In genomic region chr13:63528164-63528675, GRCm38 (mm10) we compare ENCODE assay signal across 8 mouse cellular contexts. TPM values are rescaled to one million over a fixed set of nuclear protein-coding genes. Genes with fewer than 3 reads are reported as not detected.
DNase-seq lines count a peak whose midpoint lies in the region; ATAC-seq lines count a peak whose summit lies in the region.

No protein-coding gene starts in this region.

- peak; percentile 33; the same call in 1 of the 2 replicates for ATAC-seq in kidney, embryonic 16.5 days (ENCODE audit: low FRiP score, low TSS enrichment)
- ATAC-seq in liver, embryonic 11.5 days (replicated peaks; ENCODE audit: low FRiP score), result peak; percentile 78

- peaks cover 78% of the 10 kb centered on the region for H3K36me3 ChIP-seq in kidney, embryonic 16.5 days (ENCODE audit: insufficient read depth, low read length)
- peaks cover 42% of the 10 kb centered on the region for H3K36me3 ChIP-seq in liver, embryonic 11.5 days (ENCODE audit: control insufficient read depth, insufficient read depth, low read length)

- peaks cover 58% of the 10 kb centered on the region for H3K4me1 ChIP-seq in kidney, embryonic 16.5 days (ENCODE audit: insufficient read depth, low read length)
- peaks cover 26% of the 10 kb centered on the region for H3K4me1 ChIP-seq in liver, embryonic 11.5 days (replicated peaks; ENCODE audit: control insufficient read depth, insufficient read depth, low read length)

- H3K4me2 ChIP-seq in kidney, embryonic 16.5 days (replicated peaks; ENCODE audit: low read depth, low read length), result no peak overlapping the region
- H3K4me2 ChIP-seq in liver, embryonic 11.5 days, result peak overlapping the region; percentile 13; the same call in 1 of the 2 replicates

- H3K4me3 ChIP-seq in kidney, embryonic 16.5 days (ENCODE audit: low read length), result no peak overlapping the region
- no peak overlapping the region for H3K4me3 ChIP-seq in liver, embryonic 11.5 days (ENCODE audit: low read depth, low read length)

- no peaks in the 10 kb centered on the region for H3K27me3 ChIP-seq in kidney, embryonic 16.5 days (ENCODE audit: insufficient read depth, low read length)
- H3K27me3 ChIP-seq in liver, embryonic 11.5 days (replicated peaks; ENCODE audit: control insufficient read depth, insufficient read depth, low read length), result no peaks in the 10 kb centered on the region

- H3K9ac ChIP-seq in kidney, embryonic 16.5 days (replicated peaks; ENCODE audit: low read length), result no peak overlapping the region; the same call in 1 of the 2 replicates
- no peak overlapping the region for H3K9ac ChIP-seq in liver, embryonic 11.5 days (ENCODE audit: low read depth, low read length)

- H3K9me3 ChIP-seq in kidney, embryonic 16.5 days (ENCODE audit: low read length), result no peaks in the 10 kb centered on the region
- no peaks in the 10 kb centered on the region for H3K9me3 ChIP-seq in liver, embryonic 11.5 days (ENCODE audit: control insufficient read depth, low read length)

- no peak for DNase-seq in kidney, postnatal 25 days
- DNase-seq in R1 (ENCODE audit: low read depth, low spot score), result peak; percentile 53
- peak; percentile 90 for DNase-seq in forelimb bud, embryonic 11.5 days (ENCODE audit: low read depth, low spot score)
- peak; percentile 54 for DNase-seq in liver, embryonic 11.5 days (ENCODE audit: low spot score)
- DNase-seq in retina, embryonic 14.5 days (ENCODE audit: low spot score), result peak; percentile 62
- DNase-seq in left cerebral cortex, postnatal 36 days (ENCODE audit: low spot score in 2 of 2), result no peak
- DNase-seq in frontal cortex, postnatal 25 days (ENCODE audit: low spot score in 2 of 2), result no peak

- 14% methylated on average over 5 of the region's 5 CpGs for WGBS in kidney, embryonic 16.5 days
- WGBS in liver, embryonic 11.5 days, result 14% methylated on average over 5 of the region's 5 CpGs

- H3K27ac ChIP-seq in kidney, embryonic 16.5 days (ENCODE audit: low read length), result 0 out of 2 replicates have a peak overlapping the region, but pooled peaks have one; percentile 31
- H3K27ac ChIP-seq in liver, embryonic 11.5 days (ENCODE audit: low read depth, low read length), result peak overlapping the region; percentile 25; the same call in 1 of the 2 replicates

- intact Hi-C loops in left cerebral cortex, postnatal 36 days (cut with DNase I), result no loop called here

RNA-seq across cellular contexts. Expression of gene Fancc, which starts 31.1 kb away (rescaled TPM):
- 22.2 and 24.5 TPM in 2 replicates for polyA plus RNA-seq in kidney, embryonic 16.5 days (2015; fragmentation: Nextera tagmentation; extraction: Ambion mirVana)
- 16.0 and 18.9 TPM in 2 replicates for polyA plus RNA-seq in liver, embryonic 11.5 days (2014; fragmentation: Nextera tagmentation; extraction: Ambion mirVana)
- total RNA-seq in left cerebral cortex, postnatal 36 days (2021), result 1 to 10 TPM; 7.1 to 7.7 TPM

RNA-seq across cellular contexts. Expression of gene Ptch1, which starts 45.2 kb away (rescaled TPM):
- 15.8 and 18.9 TPM in 2 replicates for polyA plus RNA-seq in kidney, embryonic 16.5 days (2015; fragmentation: Nextera tagmentation; extraction: Ambion mirVana)
- 14.0 and 15.0 TPM in 2 replicates for polyA plus RNA-seq in liver, embryonic 11.5 days (2014; fragmentation: Nextera tagmentation; extraction: Ambion mirVana)
- 10 to 100 TPM; 40.5 to 51.6 TPM for total RNA-seq in left cerebral cortex, postnatal 36 days (2021)

Comparison
In these comparisons a context has a peak if more than half of its experiments do, and no peak if none do; other contexts are left out.
1. DNase-seq: peak in R1 (single experiment), forelimb bud, embryonic 11.5 days (single experiment), liver, embryonic 11.5 days (single experiment) and retina, embryonic 14.5 days (single experiment); none in kidney, postnatal 25 days (0 of 2), left cerebral cortex, postnatal 36 days (0 of 2) and frontal cortex, postnatal 25 days (0 of 2).